Mouse (Mus musculus) liver, adult (tissue): ENCODE data around the gene Lpar2.

ENCODE experiments used
- GATA4 ChIP-seq: IDR thresholded peaks from 2 replicates; pipeline ENCODE4 v1.6.1; 2014; ENCODE audit warnings: mild to moderate bottlenecking, low read length; ENCODE audit not compliant: insufficient replicate concordance

Gene Lpar2

DNA sequence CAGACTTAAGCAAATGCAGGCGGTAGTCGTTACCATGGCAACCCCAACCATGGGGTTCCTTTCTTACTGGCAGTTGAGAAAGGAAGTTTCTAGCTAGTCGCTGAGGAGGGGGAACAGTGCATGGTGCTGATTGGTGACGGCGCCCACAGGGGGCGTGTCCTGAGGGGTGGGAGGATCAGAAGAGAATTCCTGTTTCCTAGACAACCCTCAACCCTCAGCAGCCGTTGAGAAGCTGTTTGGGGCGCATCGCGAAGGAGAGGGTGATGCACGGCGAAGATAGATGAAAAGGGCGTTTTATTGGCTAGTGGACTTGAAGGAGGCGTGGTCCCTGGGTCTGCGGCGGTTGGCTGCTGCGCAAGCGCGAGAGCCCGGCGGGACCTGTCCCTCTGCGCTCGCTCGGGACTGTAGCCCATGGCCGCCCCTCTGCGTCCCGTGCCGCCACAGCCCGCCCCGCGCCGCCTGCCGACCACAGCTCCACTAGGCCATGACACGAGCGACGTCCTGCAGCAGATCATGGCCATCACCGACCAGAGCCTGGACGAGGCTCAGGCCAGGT is 10.1 kb downstream of the Lpar2 start, which contains the start of gene Pbx4:
Pbx4 (plus strand) TSS at position 194 of the 556 bp plus-strand sequence.
- TF ChIP-seq GATA4, result no peak

DNA sequence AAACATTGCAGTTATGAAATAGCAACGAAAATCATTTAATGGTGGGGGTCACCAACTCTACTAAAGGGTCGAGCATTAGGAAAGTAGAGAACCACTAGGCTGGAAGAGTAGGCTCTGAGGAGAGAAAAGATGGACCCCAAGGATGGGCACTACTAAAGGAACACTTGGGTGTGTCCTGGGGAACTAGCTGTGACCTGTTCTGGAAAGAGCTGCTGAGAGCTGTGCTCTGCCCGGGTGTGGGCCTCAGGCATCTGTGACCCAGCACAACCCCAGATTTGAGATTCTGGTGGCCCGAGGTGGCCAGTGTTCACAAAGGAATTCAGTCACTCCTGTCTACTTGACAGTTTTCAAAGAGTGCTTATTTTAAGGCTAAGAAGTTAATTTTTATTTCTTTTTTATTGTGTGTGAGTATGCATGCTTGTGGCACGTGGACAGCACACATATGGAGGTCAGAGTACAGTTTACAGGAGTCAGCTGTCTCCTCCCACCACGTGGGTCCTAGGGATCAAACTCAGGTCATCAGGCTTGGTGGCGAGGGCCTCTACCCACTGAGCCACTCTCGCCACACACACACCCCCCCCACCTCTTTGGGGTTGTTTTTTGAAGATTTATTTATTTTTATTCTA is 14.9 kb downstream of the Lpar2 start:
- TF ChIP-seq GATA4, result no peak

GRCm38 (mm10) chr8:69847167-69848065 is 25.2 kb downstream of the Lpar2 start:
- no peak for TF ChIP-seq GATA4

GRCm38 (mm10) chr8:69848951-69849350 is 26.7 kb downstream of the Lpar2 start:
- TF ChIP-seq GATA4, result no peak

DNA sequence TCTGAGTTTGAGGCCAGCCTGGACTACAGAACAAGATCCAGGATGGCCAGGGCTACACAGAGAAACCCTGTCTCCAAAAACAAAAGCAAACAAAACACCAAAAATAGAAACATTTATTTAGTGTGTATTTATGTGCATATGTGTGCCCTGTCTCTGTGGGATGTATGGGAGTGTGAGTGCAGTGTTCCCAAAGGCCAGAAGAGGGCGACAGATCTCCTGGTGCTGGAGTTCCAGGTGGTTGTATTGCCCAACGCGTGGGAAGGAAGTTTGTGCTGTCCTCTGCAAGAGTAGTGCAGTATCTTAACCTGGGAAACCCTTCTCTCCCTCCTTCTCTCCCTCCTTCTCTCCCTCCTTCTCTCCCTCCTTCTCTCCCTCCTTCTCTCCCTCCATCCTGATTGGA is 27.7 kb downstream of the Lpar2 start:
- TF ChIP-seq GATA4, result no peak

GRCm38 (mm10) chr8:69850926-69851506 is 28.8 kb downstream of the Lpar2 start:
- no peak for TF ChIP-seq GATA4

- TF ChIP-seq GATA4, result no peak
These were observed 31.6 kb downstream of the Lpar2 start for GRCm38 (mm10) chr8:69853869-69854268.

- no peak for TF ChIP-seq GATA4
These were observed 38.6 kb downstream of the Lpar2 start for GRCm38 (mm10) chr8:69860807-69861206.

GRCm38 (mm10) chr8:69861251-69861650 is 39.0 kb downstream of the Lpar2 start:
- TF ChIP-seq GATA4, result no peak

DNA sequence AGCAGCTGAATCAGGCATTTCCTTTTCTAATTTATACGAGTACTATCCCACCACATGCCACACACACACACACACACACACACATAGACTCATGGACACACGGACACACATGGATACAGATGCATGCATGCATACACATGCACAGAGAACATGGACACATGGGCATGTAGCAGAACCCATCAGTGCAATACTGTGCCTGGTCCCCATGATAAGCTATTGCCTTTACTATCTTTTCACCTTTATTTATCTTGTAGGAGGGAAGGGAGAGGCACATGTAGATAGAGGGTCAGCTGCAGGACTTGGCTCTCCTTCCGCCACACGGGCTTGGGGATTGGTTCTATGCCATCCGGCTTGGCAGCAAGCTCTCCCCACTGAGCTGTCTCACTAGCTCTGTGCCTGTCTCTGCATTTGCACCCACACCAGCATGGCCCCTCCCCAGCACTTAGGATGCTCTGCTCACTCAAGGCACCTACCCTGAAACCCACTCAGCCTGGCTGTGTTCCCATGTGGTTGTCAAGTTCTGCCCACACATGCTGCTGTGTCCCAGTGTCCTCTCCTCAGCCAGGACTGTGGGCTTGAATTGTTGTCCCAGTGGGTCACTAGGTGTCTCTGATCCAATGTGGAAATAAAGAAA is 41.3 kb downstream of the Lpar2 start:
- TF ChIP-seq GATA4, result no peak

GRCm38 (mm10) chr8:69864180-69864579 is 42.0 kb downstream of the Lpar2 start:
- TF ChIP-seq GATA4, result no peak

GRCm38 (mm10) chr8:69867696-69868326 is 45.6 kb downstream of the Lpar2 start:
- TF ChIP-seq GATA4, result no peak

DNA sequence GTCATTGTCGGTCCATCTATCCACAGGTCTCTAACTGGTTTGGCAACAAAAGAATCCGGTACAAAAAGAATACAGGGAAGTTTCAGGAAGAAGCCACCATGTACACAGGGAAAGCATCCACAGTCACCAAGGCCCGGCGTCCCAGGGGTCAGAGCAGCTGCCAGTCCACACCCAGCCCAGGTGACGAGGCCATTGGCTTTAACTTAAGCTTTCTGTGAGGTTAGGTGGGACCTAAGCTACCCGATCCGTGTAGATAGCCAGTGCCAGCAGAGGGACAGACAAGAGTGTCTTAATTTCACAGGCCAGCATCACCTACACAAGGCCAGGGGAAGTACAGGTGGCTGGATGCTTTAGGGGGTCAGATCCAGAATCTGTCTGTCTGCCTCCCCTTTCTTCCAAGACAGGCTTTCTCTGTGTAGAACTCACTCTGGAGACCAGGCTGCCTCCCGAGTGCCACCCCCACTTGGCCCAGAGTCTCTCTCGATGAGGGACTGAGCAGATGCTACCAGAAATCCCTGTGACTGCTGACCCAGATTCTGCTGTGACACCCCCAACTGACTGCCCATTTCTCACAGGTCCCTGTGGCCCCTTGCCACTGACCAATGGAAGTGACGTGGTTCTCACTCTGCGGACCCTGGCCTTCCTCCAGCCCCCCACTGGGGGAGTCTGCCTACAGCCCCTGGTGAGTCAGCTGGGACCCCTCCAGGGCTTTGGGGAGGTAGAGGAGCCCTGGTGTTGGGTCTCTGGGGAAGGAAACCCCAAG is 48.0 kb downstream of the Lpar2 start:
- TF ChIP-seq GATA4, result no peak

GRCm38 (mm10) chr8:69870907-69871306 is 48.7 kb downstream of the Lpar2 start:
- TF ChIP-seq GATA4, result no peak

- no peak for TF ChIP-seq GATA4
These were observed 51.9 kb downstream of the Lpar2 start for GRCm38 (mm10) chr8:69874155-69874554.

- TF ChIP-seq GATA4, result no peak
These were observed 52.4 kb downstream of the Lpar2 start for GRCm38 (mm10) chr8:69874654-69875053.
